Mouse (Mus musculus) kidney, embryonic 15.5 days (tissue): ENCODE results near the gene Gm42791. TPM values are rescaled to one million over a fixed set of nuclear protein-coding genes. Genes with fewer than 3 reads are reported as not detected.

Source experiments
- ATAC-seq: fragments of 200-750 bp; cut with Nextera tagmentation; replicated peaks from 2 replicates; pipeline ENCODE4 v1.8.0; 2017; ENCODE audit warnings: moderate TSS enrichment; ENCODE audit not compliant: low FRiP score
- H3K27ac ChIP-seq: fragments of 300-500 bp; sonication (generic); 2 replicates; pipeline ENCODE4 v1.5.1; 2015; ENCODE audit warnings: mild to moderate bottlenecking, inconsistent platforms
- H3K27me3 ChIP-seq: fragments of 300-500 bp; sonication (generic); 2 replicates; pipeline ENCODE4 v1.6.1; 2015; ENCODE audit warnings: inconsistent platforms
- H3K36me3 ChIP-seq: fragments of 300-500 bp; sonication (generic); 2 replicates; pipeline ENCODE4 v1.6.1; 2015; ENCODE audit warnings: inconsistent platforms
- H3K4me1 ChIP-seq: fragments of 300-500 bp; sonication (generic); 2 replicates; pipeline ENCODE4 v1.6.1; 2015; ENCODE audit warnings: inconsistent platforms
- H3K4me2 ChIP-seq: fragments of 300-500 bp; sonication (generic); 2 replicates; pipeline ENCODE4 v1.6.1; 2015; ENCODE audit warnings: moderate library complexity, mild to moderate bottlenecking, inconsistent platforms
- H3K4me3 ChIP-seq: fragments of 300-500 bp; sonication (generic); replicated peaks from 2 replicates; pipeline ENCODE4 v1.5.1; 2015; ENCODE audit warnings: mild to moderate bottlenecking, inconsistent platforms
- H3K9ac ChIP-seq: fragments of 300-500 bp; sonication (generic); 2 replicates; pipeline ENCODE4 v1.6.1; 2015; ENCODE audit warnings: mild to moderate bottlenecking, inconsistent platforms
- H3K9me3 ChIP-seq: fragments of 300-500 bp; sonication (generic); replicated peaks from 2 replicates; pipeline ENCODE4 v1.6.1; 2016; ENCODE audit warnings: inconsistent platforms
- WGBS: fragments of 180-500 bp; shearing (Covaris S2); methylation state at CpG from one replicate; pipeline ENCODE4 v1.1.7; 2015; ENCODE audit warnings: mixed read lengths; 5-methylcytosine and 5-hydroxymethylcytosine counted together
- polyA plus RNA-seq: library from polyadenylated mRNA; unstranded; fragments of >200 nt; fragmentation: Nextera tagmentation; extraction: Ambion mirVana; gene quantifications from 2 replicates; pipeline ENCODE4 v1.2.1, GENCODE M21; 2015

The Gm42791 gene
- polyA plus RNA-seq, 1 experiment from 2014 or later: not detected

DNA sequence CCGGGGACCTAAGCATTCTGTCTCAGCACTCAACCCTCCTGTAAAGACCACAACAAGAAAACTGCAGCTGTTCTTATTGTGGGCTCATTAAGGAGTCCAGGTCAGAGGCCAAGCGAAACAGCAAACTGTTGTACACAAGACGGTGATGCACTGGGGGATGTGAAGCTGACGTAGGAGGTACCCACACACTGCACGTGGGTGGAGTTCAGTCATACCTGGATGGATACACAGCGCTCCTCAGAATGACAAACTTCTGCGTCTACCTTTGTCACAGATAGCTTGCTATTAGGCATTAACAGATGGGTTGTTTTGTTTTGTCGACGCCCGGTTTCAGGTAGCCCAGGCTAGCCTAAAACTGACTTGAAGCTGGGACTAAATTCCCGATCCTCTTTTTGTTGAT, 2.3 kb downstream of the Gm42791 start:
- no peak overlapping the region for H3K4me2 ChIP-seq
- WGBS: 88% methylated on average over 11 of the region's 11 CpGs
- H3K36me3 ChIP-seq: no peaks in the 10 kb centered on the region
- ATAC-seq: no peak
- no peak overlapping the region for H3K4me3 ChIP-seq
- no peaks in the 10 kb centered on the region for H3K27me3 ChIP-seq
- no peak overlapping the region for H3K27ac ChIP-seq
- H3K9ac ChIP-seq: no peak overlapping the region
- H3K9me3 ChIP-seq: peaks cover 5% of the 10 kb centered on the region; the same call in 1 of the 2 replicates
- peaks cover 49% of the 10 kb centered on the region for H3K4me1 ChIP-seq

DNA sequence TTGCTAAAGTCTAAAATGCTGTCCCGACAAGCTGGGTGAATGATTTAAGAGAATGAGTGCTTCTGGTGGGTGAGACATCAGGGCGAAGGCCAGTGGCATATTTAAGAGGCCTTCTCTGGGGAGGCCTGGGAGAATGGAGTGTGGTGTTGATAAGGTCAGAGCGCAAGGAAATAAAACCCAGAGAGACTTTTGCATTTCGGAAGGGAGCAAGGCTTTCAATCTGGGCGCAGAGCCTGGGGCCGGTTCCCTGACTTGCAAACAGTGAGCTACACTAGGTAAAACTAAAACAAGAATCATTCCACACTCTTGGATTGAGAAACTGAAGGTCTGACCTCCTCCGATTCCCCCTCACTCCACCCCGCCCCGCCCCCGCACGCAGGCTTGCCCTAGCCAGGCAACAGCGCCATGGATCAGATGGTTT, 4.0 kb downstream of the Gm42791 start:
- H3K9ac ChIP-seq: no peak overlapping the region
- H3K4me2 ChIP-seq: peak overlapping the region; percentile 31; the same call in 1 of the 2 replicates
- H3K4me1 ChIP-seq: peaks cover 37% of the 10 kb centered on the region
- peaks cover 5% of the 10 kb centered on the region; the same call in 1 of the 2 replicates for H3K9me3 ChIP-seq
- no peaks in the 10 kb centered on the region for H3K36me3 ChIP-seq
- H3K27ac ChIP-seq: peak overlapping the region; percentile 84
- no peak; the same call in 1 of the 2 replicates for ATAC-seq
- 38% methylated on average over 12 of the region's 12 CpGs for WGBS
- no peaks in the 10 kb centered on the region for H3K27me3 ChIP-seq
- H3K4me3 ChIP-seq: no peak overlapping the region

DNA sequence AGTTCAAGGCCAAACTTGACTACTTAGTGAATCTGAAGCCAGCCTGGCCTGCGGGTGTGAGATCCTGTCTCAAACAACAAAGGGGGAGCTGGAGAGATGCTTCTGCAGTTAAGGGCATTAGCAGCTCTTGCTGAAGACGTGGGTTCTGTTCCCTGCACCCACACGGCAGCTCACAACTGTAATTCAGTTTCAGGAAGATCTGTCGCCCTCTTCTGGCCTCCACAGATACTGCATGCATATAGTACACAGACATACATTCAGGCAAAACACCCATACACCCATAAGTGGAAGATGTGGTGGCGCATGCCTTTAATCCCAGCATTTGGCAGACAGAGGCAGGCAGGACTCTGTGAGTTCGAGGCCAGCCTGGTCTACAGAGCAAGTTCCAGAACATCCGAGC, 5.5 kb downstream of the Gm42791 start:
- no peaks in the 10 kb centered on the region for H3K27me3 ChIP-seq
- no peaks in the 10 kb centered on the region for H3K36me3 ChIP-seq
- ATAC-seq: no peak
- 84% methylated on average over 7 of the region's 7 CpGs for WGBS
- peaks cover 26% of the 10 kb centered on the region for H3K4me1 ChIP-seq
- no peak overlapping the region for H3K4me2 ChIP-seq
- H3K9me3 ChIP-seq: peaks cover 5% of the 10 kb centered on the region; the same call in 1 of the 2 replicates
- H3K27ac ChIP-seq: no peak overlapping the region
- no peak overlapping the region for H3K9ac ChIP-seq
- H3K4me3 ChIP-seq: no peak overlapping the region

DNA sequence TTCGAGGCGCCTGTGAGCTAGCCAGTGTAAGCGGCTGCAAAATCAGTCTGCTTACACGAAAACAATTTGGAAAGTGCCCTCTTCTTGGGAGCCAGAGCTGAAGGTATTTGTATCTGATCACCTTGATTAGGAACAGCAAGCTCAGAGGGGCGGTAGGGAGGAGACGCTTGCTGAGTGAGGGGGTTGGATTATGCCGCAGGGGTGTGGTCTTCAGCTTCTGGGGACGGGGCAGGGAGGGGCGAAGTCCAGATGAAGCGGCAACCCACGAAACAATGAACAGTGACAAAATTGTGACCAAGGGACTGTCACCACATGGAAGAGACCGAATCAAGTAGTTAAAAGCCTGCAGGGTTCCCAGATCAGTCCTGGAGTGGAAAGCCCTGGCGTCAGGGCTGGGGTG, 10.0 kb downstream of the Gm42791 start:
- no peak overlapping the region for H3K4me3 ChIP-seq
- no peak for ATAC-seq
- no peak overlapping the region for H3K27ac ChIP-seq
- H3K4me1 ChIP-seq: no peaks in the 10 kb centered on the region
- no peak overlapping the region for H3K9ac ChIP-seq
- 57% methylated on average over 13 of the region's 13 CpGs for WGBS
- H3K9me3 ChIP-seq: peaks cover 9% of the 10 kb centered on the region
- H3K27me3 ChIP-seq: no peaks in the 10 kb centered on the region
- H3K4me2 ChIP-seq: no peak overlapping the region
- no peaks in the 10 kb centered on the region for H3K36me3 ChIP-seq

DNA sequence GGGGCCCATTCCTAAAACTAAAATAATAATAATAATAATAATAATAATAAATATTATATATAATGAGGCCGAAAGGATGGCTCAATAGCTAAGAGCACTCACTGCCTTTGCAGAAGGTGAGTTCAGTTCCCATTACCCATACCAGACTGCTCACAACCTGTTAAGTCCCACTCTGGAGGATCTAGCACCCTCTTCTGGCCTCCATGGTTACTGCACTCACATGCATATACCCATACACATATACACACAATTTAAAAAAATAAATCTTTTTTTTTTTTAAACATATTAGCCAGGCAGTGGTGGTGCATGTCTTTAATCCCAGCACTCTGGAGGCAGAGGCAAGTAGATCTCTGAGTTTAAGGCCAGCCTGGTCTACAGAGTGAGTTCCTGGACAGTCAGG, 11.3 kb downstream of the Gm42791 start:
- H3K4me1 ChIP-seq: peaks cover 3% of the 10 kb centered on the region
- no peaks in the 10 kb centered on the region for H3K36me3 ChIP-seq
- 100% methylated on average over 1 of the region's 1 CpGs for WGBS
- no peak overlapping the region for H3K27ac ChIP-seq
- no peaks in the 10 kb centered on the region for H3K27me3 ChIP-seq
- H3K4me3 ChIP-seq: no peak overlapping the region
- H3K9me3 ChIP-seq: peaks cover 9% of the 10 kb centered on the region
- no peak overlapping the region for H3K4me2 ChIP-seq
- H3K9ac ChIP-seq: no peak overlapping the region
- no peak for ATAC-seq

DNA sequence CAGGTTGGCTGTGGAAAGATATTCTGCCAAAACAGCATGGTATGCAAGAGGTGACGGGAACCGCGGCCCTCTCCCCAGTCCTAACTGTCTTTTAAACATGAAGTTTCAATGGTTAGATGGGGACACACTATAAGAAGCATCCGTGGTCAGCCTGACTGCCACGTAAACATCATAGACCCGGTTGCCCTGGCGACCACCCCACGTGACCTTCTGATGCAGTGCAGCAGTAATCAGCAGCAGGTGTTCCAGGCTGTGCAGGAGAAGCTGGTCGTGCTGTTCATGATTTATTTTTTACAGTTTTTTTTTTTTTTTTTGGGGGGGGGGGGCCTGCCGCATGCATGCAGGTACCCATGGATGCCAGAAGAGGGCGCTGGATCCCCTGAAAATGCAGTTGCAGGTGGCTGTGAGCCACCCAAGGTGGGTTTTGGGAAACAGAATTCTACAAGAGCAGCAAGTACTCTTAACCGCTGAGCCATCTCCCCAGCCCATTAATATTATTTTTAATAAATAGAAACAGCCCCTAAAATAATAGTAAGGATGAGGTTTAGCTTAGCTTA, 11.8 kb downstream of the Gm42791 start:
- peaks cover 9% of the 10 kb centered on the region for H3K9me3 ChIP-seq
- no peaks in the 10 kb centered on the region for H3K27me3 ChIP-seq
- H3K36me3 ChIP-seq: no peaks in the 10 kb centered on the region
- H3K4me3 ChIP-seq: no peak overlapping the region
- H3K4me1 ChIP-seq: peaks cover 8% of the 10 kb centered on the region
- H3K27ac ChIP-seq: no peak overlapping the region
- H3K4me2 ChIP-seq: no peak overlapping the region
- no peak for ATAC-seq
- WGBS: 81% methylated on average over 12 of the region's 12 CpGs
- H3K9ac ChIP-seq: no peak overlapping the region

DNA sequence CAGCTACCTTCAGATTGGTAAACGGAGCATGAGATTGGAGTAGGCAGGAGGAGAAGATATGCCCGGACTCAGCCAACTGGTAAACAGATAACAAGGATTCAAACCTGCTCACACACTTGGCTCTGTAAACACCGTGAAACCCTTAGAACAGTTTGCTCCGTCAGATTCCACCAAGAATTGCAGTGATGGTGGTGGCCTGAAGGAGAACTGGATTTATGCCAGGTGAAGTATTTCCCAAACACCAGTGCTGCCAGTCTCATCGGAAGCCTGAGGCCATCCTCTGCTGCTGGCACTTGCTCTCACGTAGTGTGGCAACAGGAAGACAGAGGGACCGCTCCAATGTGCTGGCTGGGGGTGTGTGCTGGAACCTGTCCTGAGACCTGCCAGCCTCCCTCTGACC, 12.6 kb downstream of the Gm42791 start:
- H3K4me3 ChIP-seq: no peak overlapping the region
- H3K9ac ChIP-seq: no peak overlapping the region
- no peak overlapping the region for H3K27ac ChIP-seq
- peaks cover 5% of the 10 kb centered on the region for H3K9me3 ChIP-seq
- H3K4me2 ChIP-seq: no peak overlapping the region
- no peaks in the 10 kb centered on the region for H3K27me3 ChIP-seq
- H3K4me1 ChIP-seq: peaks cover 16% of the 10 kb centered on the region
- WGBS: 92% methylated on average over 7 of the region's 7 CpGs
- no peaks in the 10 kb centered on the region for H3K36me3 ChIP-seq
- no peak for ATAC-seq

DNA sequence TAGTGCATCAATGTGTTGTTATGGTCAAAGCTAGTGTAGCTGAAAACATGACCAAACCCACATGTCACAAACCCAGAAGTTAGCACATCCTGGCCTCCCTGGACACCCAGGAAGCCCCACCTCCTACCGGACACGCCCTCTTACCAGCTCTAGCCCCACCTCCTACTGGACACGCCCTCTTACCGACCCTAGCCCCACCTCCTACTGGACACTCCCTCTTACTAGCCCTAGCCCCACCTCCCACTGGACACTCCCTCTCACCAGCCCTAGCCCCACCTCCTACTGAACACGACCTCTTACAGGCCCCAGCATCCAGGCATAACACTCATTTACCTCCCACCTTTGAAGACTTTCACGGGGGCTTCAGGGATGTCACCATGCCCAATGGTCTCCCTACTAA, 14.3 kb downstream of the Gm42791 start:
- 56% methylated on average over 6 of the region's 6 CpGs for WGBS
- no peaks in the 10 kb centered on the region for H3K36me3 ChIP-seq
- no peak overlapping the region for H3K4me2 ChIP-seq
- H3K9ac ChIP-seq: no peak overlapping the region
- H3K4me3 ChIP-seq: no peak overlapping the region
- H3K27ac ChIP-seq: no peak overlapping the region
- peaks cover 5% of the 10 kb centered on the region for H3K9me3 ChIP-seq
- ATAC-seq: no peak; the same call in 1 of the 2 replicates
- peaks cover 22% of the 10 kb centered on the region for H3K4me1 ChIP-seq
- H3K27me3 ChIP-seq: no peaks in the 10 kb centered on the region

DNA sequence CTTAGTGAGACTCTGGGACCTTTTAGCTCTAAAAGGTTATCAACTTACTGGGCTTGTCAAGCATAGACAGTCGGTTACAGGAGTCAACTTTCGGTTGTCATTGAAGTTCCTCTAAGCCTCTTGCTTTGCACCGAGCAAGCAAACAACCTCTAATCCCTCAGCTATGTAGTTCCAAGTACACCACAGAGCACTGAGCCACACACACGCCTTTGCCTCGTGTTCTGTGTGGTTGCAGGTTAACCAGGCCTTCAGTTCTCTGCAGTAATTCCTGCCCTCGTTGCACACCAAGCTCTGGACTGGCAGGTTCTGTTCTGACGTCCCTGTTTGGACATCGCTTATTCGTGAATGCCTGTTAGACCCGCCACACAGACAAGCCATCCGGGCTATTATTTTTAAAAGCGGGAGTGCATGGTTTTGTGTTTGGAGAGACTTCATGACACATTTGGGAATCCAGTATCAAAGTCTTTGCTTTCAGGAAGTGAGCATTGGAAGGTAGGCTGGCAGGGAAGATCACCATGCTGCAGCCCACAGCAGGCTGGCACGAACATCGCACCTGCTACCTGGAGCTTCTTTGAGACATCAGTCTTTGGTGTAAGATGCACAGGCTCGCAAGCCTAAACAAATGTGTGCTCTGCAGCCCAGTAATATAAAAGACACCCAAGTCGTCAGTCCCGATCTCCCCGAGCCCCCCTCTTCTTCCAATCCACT, 16.3 kb downstream of the Gm42791 start:
- H3K27me3 ChIP-seq: no peaks in the 10 kb centered on the region
- H3K4me1 ChIP-seq: peaks cover 22% of the 10 kb centered on the region
- peak overlapping the region; percentile 74 for H3K27ac ChIP-seq
- no peak overlapping the region for H3K4me3 ChIP-seq
- WGBS: 58% methylated on average over 18 of the region's 18 CpGs
- H3K4me2 ChIP-seq: no peak overlapping the region
- H3K36me3 ChIP-seq: no peaks in the 10 kb centered on the region
- peaks cover under 1% of the 10 kb centered on the region for H3K9me3 ChIP-seq
- ATAC-seq: no peak; the same call in 1 of the 2 replicates
- no peak overlapping the region for H3K9ac ChIP-seq

DNA sequence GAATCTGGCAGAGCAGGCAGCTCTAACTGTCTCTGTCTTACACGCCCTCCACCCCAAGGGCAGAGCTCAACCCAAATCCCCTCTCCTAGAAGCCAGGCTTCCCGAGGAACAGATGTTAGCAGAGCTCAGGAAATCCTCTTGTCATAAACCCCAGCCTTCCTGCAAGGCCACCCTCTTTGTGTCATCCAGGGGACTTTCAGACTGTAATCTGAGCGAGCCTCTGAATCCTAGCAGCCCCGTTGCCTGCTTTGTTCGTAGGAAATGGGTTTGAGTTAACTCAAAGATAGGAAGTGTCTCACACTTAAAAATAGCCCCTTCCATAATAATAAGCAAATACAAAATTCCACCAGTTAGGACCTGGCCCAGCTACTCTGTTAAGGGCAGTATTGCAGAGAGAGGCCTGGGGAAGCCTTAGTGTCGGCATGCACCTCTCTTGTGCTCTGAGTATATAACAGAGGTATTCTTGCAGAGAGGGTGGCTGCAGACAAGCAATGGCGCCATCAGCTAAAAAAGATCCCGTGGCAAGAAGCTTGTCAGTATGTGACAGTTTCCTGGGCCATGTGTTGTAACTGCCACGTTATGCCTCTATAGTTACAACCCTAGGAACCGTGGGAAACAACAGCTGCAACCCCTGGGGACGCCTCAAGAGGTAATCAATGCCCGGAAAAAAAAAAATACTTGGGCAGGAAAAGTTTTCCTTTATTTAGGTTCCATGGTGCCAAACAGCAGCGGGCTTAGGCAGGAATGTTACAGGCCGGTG, 17.1 kb downstream of the Gm42791 start:
- WGBS: 18% methylated on average over 14 of the region's 14 CpGs
- Histone ChIP-seq H3K27me3 (no peaks in the 10 kb centered on the region), H3K4me1 (peaks cover 28% of the 10 kb centered on the region), H3K9ac (no peak overlapping the region), H3K27ac (peak overlapping the region; percentile 74), H3K9me3 (no peaks in the 10 kb centered on the region), H3K4me2 (no peak overlapping the region), H3K36me3 (no peaks in the 10 kb centered on the region), H3K4me3 (no peak overlapping the region)
- peak; percentile 57 for ATAC-seq

DNA sequence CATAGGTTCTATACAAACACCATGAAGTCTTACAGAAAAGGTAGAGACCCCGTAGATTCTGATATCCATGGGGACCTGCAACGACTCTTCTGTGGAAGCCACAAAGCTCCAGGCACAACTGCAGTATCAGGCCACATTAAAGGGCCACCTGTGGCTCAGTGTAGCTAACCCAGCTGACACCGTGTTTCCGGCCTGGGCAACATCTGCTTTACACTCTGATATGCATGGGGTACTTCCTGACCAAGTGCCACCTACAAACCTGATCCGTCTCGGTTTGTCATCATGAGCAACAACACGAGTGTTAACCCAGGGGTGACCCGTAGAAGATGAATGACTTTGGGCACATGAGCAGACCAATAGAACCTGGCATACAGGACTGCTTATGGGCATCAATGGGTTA, 18.1 kb downstream of the Gm42791 start:
- WGBS: 79% methylated on average over 8 of the region's 8 CpGs
- ATAC-seq: no peak
- no peak overlapping the region for H3K9ac ChIP-seq

DNA sequence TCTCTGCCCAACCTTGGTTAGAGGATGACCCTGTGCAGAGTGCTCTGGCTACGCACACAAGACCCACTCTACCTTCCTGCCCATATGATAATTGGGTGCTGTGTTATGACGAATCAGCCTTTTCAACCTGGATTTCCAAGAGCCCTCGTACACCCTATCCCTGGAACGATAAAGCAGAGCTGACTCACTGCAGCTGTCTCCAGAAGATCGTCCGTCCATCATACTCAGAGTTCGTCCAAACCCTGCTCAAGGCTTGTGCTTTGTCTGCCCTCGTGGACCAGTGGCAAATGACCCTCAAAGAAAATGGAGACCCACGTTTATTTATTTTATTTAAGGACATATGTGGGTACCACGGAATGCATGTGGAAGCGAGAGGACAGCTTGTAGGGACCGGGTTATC, 19.9 kb downstream of the Gm42791 start:
- no peak for ATAC-seq
- H3K4me2 ChIP-seq: no peak overlapping the region
- H3K36me3 ChIP-seq: no peaks in the 10 kb centered on the region
- no peak overlapping the region for H3K27ac ChIP-seq
- no peak overlapping the region for H3K4me3 ChIP-seq
- H3K9me3 ChIP-seq: no peaks in the 10 kb centered on the region
- H3K27me3 ChIP-seq: no peaks in the 10 kb centered on the region
- 92% methylated on average over 12 of the region's 12 CpGs for WGBS
- H3K9ac ChIP-seq: no peak overlapping the region
- H3K4me1 ChIP-seq: peaks cover 32% of the 10 kb centered on the region

More for the DNA sequence above, 18.1 kb downstream of the Gm42791 start:
- H3K4me2 ChIP-seq: no peak overlapping the region
- H3K27ac ChIP-seq: peak overlapping the region; percentile 27; the same call in 1 of the 2 replicates
- no peaks in the 10 kb centered on the region for H3K9me3 ChIP-seq
- H3K36me3 ChIP-seq: no peaks in the 10 kb centered on the region
- H3K4me1 ChIP-seq: peaks cover 30% of the 10 kb centered on the region
- H3K27me3 ChIP-seq: no peaks in the 10 kb centered on the region
- H3K4me3 ChIP-seq: no peak overlapping the region
